Mouse (Mus musculus) embryonic facial prominence, embryonic 15.5 days (tissue): ENCODE measurements around the gene Nrxn3. TPM values are rescaled to one million over a fixed set of nuclear protein-coding genes. Genes with fewer than 3 reads are reported as not detected.

Experiments used
- ATAC-seq: fragments of 200-750 bp; cut with Nextera tagmentation; 2 replicates; pipeline ENCODE4 v1.8.0; 2017; ENCODE audit warnings: low read depth, moderate TSS enrichment; ENCODE audit not compliant: insufficient number of reproducible peaks, low FRiP score, low TSS enrichment
- H3K27ac ChIP-seq: fragments of 300-500 bp; sonication (generic); replicated peaks from 2 replicates; pipeline ENCODE4 v1.5.1; 2015; ENCODE audit warnings: mild to moderate bottlenecking, inconsistent platforms
- H3K27me3 ChIP-seq: fragments of 300-500 bp; sonication (generic); 2 replicates; pipeline ENCODE4 v1.6.1; 2015; ENCODE audit warnings: inconsistent platforms
- H3K36me3 ChIP-seq: fragments of 300-500 bp; sonication (generic); 2 replicates; pipeline ENCODE4 v1.6.1; 2015; ENCODE audit warnings: mild to moderate bottlenecking, inconsistent platforms
- H3K4me1 ChIP-seq: fragments of 300-500 bp; sonication (generic); 2 replicates; pipeline ENCODE4 v1.6.1; 2015; ENCODE audit warnings: inconsistent platforms
- H3K4me2 ChIP-seq: fragments of 300-500 bp; sonication (generic); replicated peaks from 2 replicates; pipeline ENCODE4 v1.6.1; 2015; ENCODE audit warnings: mild to moderate bottlenecking, inconsistent platforms
- H3K4me3 ChIP-seq: fragments of 300-500 bp; sonication (generic); replicated peaks from 2 replicates; pipeline ENCODE4 v1.5.1; 2015; ENCODE audit warnings: mild to moderate bottlenecking, inconsistent platforms
- H3K9ac ChIP-seq: fragments of 300-500 bp; sonication (generic); 2 replicates; pipeline ENCODE4 v1.6.1; 2015; ENCODE audit warnings: inconsistent platforms
- H3K9me3 ChIP-seq: fragments of 300-500 bp; sonication (generic); replicated peaks from 2 replicates; pipeline ENCODE4 v1.6.1; 2016; ENCODE audit warnings: inconsistent platforms
- WGBS: fragments of 180-500 bp; shearing (Covaris S2); methylation state at CpG from one replicate; pipeline ENCODE4 v1.1.7; 2015; 5-methylcytosine and 5-hydroxymethylcytosine counted together
- polyA plus RNA-seq: library from polyadenylated mRNA; unstranded; fragments of >200 nt; fragmentation: Nextera tagmentation; extraction: Ambion mirVana; gene quantifications from 2 replicates; pipeline ENCODE4 v1.2.1, GENCODE M21; 2015

The Nrxn3 gene
- polyA plus RNA-seq, 1 experiment from 2014 or later, result 4.5 TPM

GRCm38 (mm10) chr12:89813718-89814117, 1091.0 kb downstream of the Nrxn3 start:
- Histone ChIP-seq H3K27ac (no peak overlapping the region), H3K36me3 (no peaks in the 10 kb centered on the region), H3K4me2 (peak overlapping the region; percentile 89), H3K9ac (no peak overlapping the region), H3K9me3 (no peaks in the 10 kb centered on the region), H3K4me3 (peak overlapping the region; percentile 50), H3K27me3 (peaks cover 22% of the 10 kb centered on the region; the same call in 1 of the 2 replicates), H3K4me1 (peaks cover 5% of the 10 kb centered on the region)
- WGBS, result 67% methylated on average over 5 of the region's 5 CpGs
- no peak for ATAC-seq

- Histone ChIP-seq H3K9ac (no peak overlapping the region), H3K27me3 (peaks cover 22% of the 10 kb centered on the region; the same call in 1 of the 2 replicates), H3K36me3 (no peaks in the 10 kb centered on the region), H3K4me2 (no peak overlapping the region), H3K4me1 (peaks cover 5% of the 10 kb centered on the region), H3K27ac (no peak overlapping the region), H3K9me3 (no peaks in the 10 kb centered on the region), H3K4me3 (no peak overlapping the region)
- no peak for ATAC-seq
- WGBS, result 12% methylated on average over 4 of the region's 4 CpGs
These were observed 1091.9 kb downstream of the Nrxn3 start for GRCm38 (mm10) chr12:89814536-89814935.

- H3K4me2 ChIP-seq, result no peak overlapping the region
- no peak overlapping the region for H3K27ac ChIP-seq
- peaks cover 15% of the 10 kb centered on the region; the same call in 1 of the 2 replicates for H3K27me3 ChIP-seq
- 66% methylated on average over 9 of the region's 9 CpGs for WGBS
- no peak overlapping the region for H3K4me3 ChIP-seq
- no peaks in the 10 kb centered on the region for H3K9me3 ChIP-seq
- H3K4me1 ChIP-seq, result no peaks in the 10 kb centered on the region; the same call in 1 of the 2 replicates
- H3K9ac ChIP-seq, result no peak overlapping the region
- H3K36me3 ChIP-seq, result no peaks in the 10 kb centered on the region
- ATAC-seq, result no peak
These were observed 1094.5 kb downstream of the Nrxn3 start for GRCm38 (mm10) chr12:89817072-89817773.

- H3K4me3 ChIP-seq, result no peak overlapping the region
- 71% methylated on average over 2 of the region's 2 CpGs for WGBS
These were observed 1095.5 kb downstream of the Nrxn3 start for GRCm38 (mm10) chr12:89818200-89818599.

GRCm38 (mm10) chr12:89822141-89822540, 1099.5 kb downstream of the Nrxn3 start:
- ATAC-seq, result no peak
- Histone ChIP-seq H3K36me3 (no peaks in the 10 kb centered on the region), H3K4me3 (no peak overlapping the region), H3K27me3 (no peaks in the 10 kb centered on the region), H3K27ac (no peak overlapping the region), H3K4me1 (no peaks in the 10 kb centered on the region), H3K4me2 (no peak overlapping the region), H3K9ac (no peak overlapping the region), H3K9me3 (no peaks in the 10 kb centered on the region)
- WGBS, result 21% methylated on average over 4 of the region's 4 CpGs

More at GRCm38 (mm10) chr12:89818200-89818599, 1095.5 kb downstream of the Nrxn3 start:
- no peak for ATAC-seq
- Histone ChIP-seq H3K27ac (no peak overlapping the region), H3K27me3 (peaks cover 8% of the 10 kb centered on the region; the same call in 1 of the 2 replicates), H3K36me3 (no peaks in the 10 kb centered on the region), H3K4me1 (no peaks in the 10 kb centered on the region), H3K9me3 (no peaks in the 10 kb centered on the region), H3K4me2 (no peak overlapping the region), H3K9ac (no peak overlapping the region)

- ATAC-seq, result no peak
- Histone ChIP-seq H3K36me3 (no peaks in the 10 kb centered on the region), H3K27me3 (no peaks in the 10 kb centered on the region), H3K4me1 (no peaks in the 10 kb centered on the region), H3K4me3 (no peak overlapping the region), H3K9me3 (no peaks in the 10 kb centered on the region), H3K27ac (no peak overlapping the region), H3K4me2 (no peak overlapping the region), H3K9ac (no peak overlapping the region)
- WGBS, result 72% methylated on average over 2 of the region's 2 CpGs
These were observed 1107.3 kb downstream of the Nrxn3 start for GRCm38 (mm10) chr12:89829927-89830326.

GRCm38 (mm10) chr12:89830350-89830749, 1107.7 kb downstream of the Nrxn3 start:
- 69% methylated on average over 5 of the region's 5 CpGs for WGBS
- Histone ChIP-seq H3K9me3 (no peaks in the 10 kb centered on the region), H3K27ac (no peak overlapping the region), H3K4me2 (no peak overlapping the region), H3K9ac (no peak overlapping the region), H3K4me1 (no peaks in the 10 kb centered on the region), H3K4me3 (no peak overlapping the region), H3K27me3 (no peaks in the 10 kb centered on the region), H3K36me3 (no peaks in the 10 kb centered on the region)
- no peak for ATAC-seq

- Histone ChIP-seq H3K9me3 (no peaks in the 10 kb centered on the region), H3K4me2 (no peak overlapping the region), H3K9ac (no peak overlapping the region), H3K36me3 (no peaks in the 10 kb centered on the region), H3K27me3 (no peaks in the 10 kb centered on the region), H3K4me3 (no peak overlapping the region), H3K4me1 (no peaks in the 10 kb centered on the region), H3K27ac (no peak overlapping the region)
- ATAC-seq, result no peak
- 86% methylated on average over 6 of the region's 6 CpGs for WGBS
These were observed 1108.6 kb downstream of the Nrxn3 start for GRCm38 (mm10) chr12:89831300-89831699.

GRCm38 (mm10) chr12:89836271-89836670, 1113.6 kb downstream of the Nrxn3 start:
- ATAC-seq, result no peak
- Histone ChIP-seq H3K9me3 (no peaks in the 10 kb centered on the region), H3K9ac (no peak overlapping the region), H3K36me3 (no peaks in the 10 kb centered on the region), H3K27me3 (no peaks in the 10 kb centered on the region), H3K4me2 (no peak overlapping the region), H3K4me3 (no peak overlapping the region), H3K4me1 (no peaks in the 10 kb centered on the region), H3K27ac (no peak overlapping the region)
- 60% methylated on average over 3 of the region's 3 CpGs for WGBS

- no peaks in the 10 kb centered on the region for H3K4me1 ChIP-seq
- 84% methylated on average over 1 of the region's 1 CpGs for WGBS
- H3K27me3 ChIP-seq, result no peaks in the 10 kb centered on the region
- no peaks in the 10 kb centered on the region for H3K9me3 ChIP-seq
- ATAC-seq, result no peak
- H3K27ac ChIP-seq, result no peak overlapping the region
- H3K4me2 ChIP-seq, result no peak overlapping the region
- H3K36me3 ChIP-seq, result no peaks in the 10 kb centered on the region
- H3K4me3 ChIP-seq, result no peak overlapping the region
- no peak overlapping the region for H3K9ac ChIP-seq
These were observed 1120.2 kb downstream of the Nrxn3 start for GRCm38 (mm10) chr12:89842861-89843260.

GRCm38 (mm10) chr12:89848116-89848515, 1125.4 kb downstream of the Nrxn3 start:
- Histone ChIP-seq H3K4me3 (no peak overlapping the region), H3K9me3 (no peaks in the 10 kb centered on the region), H3K9ac (no peak overlapping the region), H3K4me1 (no peaks in the 10 kb centered on the region), H3K36me3 (no peaks in the 10 kb centered on the region), H3K27me3 (no peaks in the 10 kb centered on the region), H3K27ac (no peak overlapping the region), H3K4me2 (no peak overlapping the region)
- ATAC-seq, result no peak
- WGBS, result 62% methylated on average over 1 of the region's 1 CpGs

GRCm38 (mm10) chr12:89854355-89854754, 1131.7 kb downstream of the Nrxn3 start:
- no peaks in the 10 kb centered on the region for H3K27me3 ChIP-seq
- H3K4me3 ChIP-seq, result no peak overlapping the region
- no peak overlapping the region for H3K4me2 ChIP-seq
- H3K9me3 ChIP-seq, result no peaks in the 10 kb centered on the region
- H3K9ac ChIP-seq, result no peak overlapping the region
- ATAC-seq, result no peak
- H3K36me3 ChIP-seq, result no peaks in the 10 kb centered on the region
- no peak overlapping the region for H3K27ac ChIP-seq
- H3K4me1 ChIP-seq, result no peaks in the 10 kb centered on the region
- 45% methylated on average over 4 of the region's 4 CpGs for WGBS
